Mouse (Mus musculus): Measurements from ENCODE around the gene Fgfr2. TPM values are rescaled to one million over a fixed set of nuclear protein-coding genes. Genes with fewer than 3 reads are reported as not detected.

Fgfr2 gene
- polyA plus RNA-seq, 1 experiment from 2014 or later: 93.6 TPM

GRCm38 (mm10) chr7:133088411-133088810 lies 34.7 kb downstream of the Fgfr2 start:
- ATAC-seq (replicated peaks; ENCODE audit: low FRiP score) (no peak), DNase-seq (ENCODE audit: low spot score) (no peak)
- Histone ChIP-seq H3K4me1 (replicated peaks; ENCODE audit: control insufficient read depth, insufficient read depth, low read length) (peaks cover 4% of the 10 kb centered on the region; the same call in 1 of the 2 replicates), H3K9me3 (ENCODE audit: control insufficient read depth, low read length) (no peaks in the 10 kb centered on the region), H3K27ac (ENCODE audit: low read depth, low read length) (no peak overlapping the region), H3K4me3 (ENCODE audit: low read depth, low read length) (no peak overlapping the region), H3K27me3 (ENCODE audit: control insufficient read depth, insufficient read depth, low read length) (no peaks in the 10 kb centered on the region), H3K36me3 (ENCODE audit: control insufficient read depth, insufficient read depth, low read length) (no peaks in the 10 kb centered on the region), H3K4me2 (ENCODE audit: low read depth, low read length, severe bottlenecking) (no peak overlapping the region), H3K9ac (ENCODE audit: low read length) (no peak overlapping the region)
- 84% methylated on average over 4 of the region's 4 CpGs for WGBS

GRCm38 (mm10) chr7:133085408-133085807 lies 37.7 kb downstream of the Fgfr2 start:
- no peak overlapping the region for H3K9ac ChIP-seq (ENCODE audit: low read length)
- peaks cover 4% of the 10 kb centered on the region; the same call in 1 of the 2 replicates for H3K4me1 ChIP-seq (replicated peaks; ENCODE audit: control insufficient read depth, insufficient read depth, low read length)
- no peak for DNase-seq (ENCODE audit: low spot score)
- H3K9me3 ChIP-seq (ENCODE audit: control insufficient read depth, low read length): no peaks in the 10 kb centered on the region
- H3K36me3 ChIP-seq (ENCODE audit: control insufficient read depth, insufficient read depth, low read length): no peaks in the 10 kb centered on the region
- no peak overlapping the region for H3K4me2 ChIP-seq (ENCODE audit: low read depth, low read length, severe bottlenecking)
- H3K27me3 ChIP-seq (ENCODE audit: control insufficient read depth, insufficient read depth, low read length): no peaks in the 10 kb centered on the region
- H3K4me3 ChIP-seq (ENCODE audit: low read depth, low read length): no peak overlapping the region
- no peak overlapping the region for H3K27ac ChIP-seq (ENCODE audit: low read depth, low read length)
- WGBS: 98% methylated on average over 3 of the region's 3 CpGs
- no peak for ATAC-seq (replicated peaks; ENCODE audit: low FRiP score)

GRCm38 (mm10) chr7:133083936-133084614 lies 39.1 kb downstream of the Fgfr2 start:
- DNase-seq (ENCODE audit: low spot score) (no peak), ATAC-seq (replicated peaks; ENCODE audit: low FRiP score) (no peak)
- H3K4me1 ChIP-seq (replicated peaks; ENCODE audit: control insufficient read depth, insufficient read depth, low read length): peaks cover 4% of the 10 kb centered on the region; the same call in 1 of the 2 replicates
- no peak overlapping the region for H3K4me2 ChIP-seq (ENCODE audit: low read depth, low read length, severe bottlenecking)
- no peak overlapping the region for H3K27ac ChIP-seq (ENCODE audit: low read depth, low read length)
- no peak overlapping the region for H3K4me3 ChIP-seq (ENCODE audit: low read depth, low read length)
- no peaks in the 10 kb centered on the region for H3K36me3 ChIP-seq (ENCODE audit: control insufficient read depth, insufficient read depth, low read length)
- 92% methylated on average over 13 of the region's 13 CpGs for WGBS
- no peaks in the 10 kb centered on the region for H3K27me3 ChIP-seq (ENCODE audit: control insufficient read depth, insufficient read depth, low read length)
- H3K9ac ChIP-seq (ENCODE audit: low read length): no peak overlapping the region
- no peaks in the 10 kb centered on the region for H3K9me3 ChIP-seq (ENCODE audit: control insufficient read depth, low read length)

GRCm38 (mm10) chr7:133078929-133079328 lies 44.2 kb downstream of the Fgfr2 start:
- Histone ChIP-seq H3K4me3 (ENCODE audit: low read depth, low read length) (no peak overlapping the region), H3K36me3 (ENCODE audit: control insufficient read depth, insufficient read depth, low read length) (no peaks in the 10 kb centered on the region), H3K4me2 (ENCODE audit: low read depth, low read length, severe bottlenecking) (no peak overlapping the region), H3K9me3 (ENCODE audit: control insufficient read depth, low read length) (no peaks in the 10 kb centered on the region), H3K9ac (ENCODE audit: low read length) (no peak overlapping the region), H3K27me3 (ENCODE audit: control insufficient read depth, insufficient read depth, low read length) (no peaks in the 10 kb centered on the region), H3K27ac (ENCODE audit: low read depth, low read length) (no peak overlapping the region), H3K4me1 (replicated peaks; ENCODE audit: control insufficient read depth, insufficient read depth, low read length) (peaks cover 10% of the 10 kb centered on the region)
- DNase-seq (ENCODE audit: low spot score) (no peak), ATAC-seq (replicated peaks; ENCODE audit: low FRiP score) (no peak)
- WGBS: 93% methylated on average over 1 of the region's 1 CpGs

GRCm38 (mm10) chr7:133074462-133075133 lies 48.6 kb downstream of the Fgfr2 start:
- H3K9ac ChIP-seq (ENCODE audit: low read length): no peak overlapping the region
- H3K4me2 ChIP-seq (ENCODE audit: low read depth, low read length, severe bottlenecking): no peak overlapping the region
- H3K4me3 ChIP-seq (ENCODE audit: low read depth, low read length): no peak overlapping the region
- no peaks in the 10 kb centered on the region for H3K27me3 ChIP-seq (ENCODE audit: control insufficient read depth, insufficient read depth, low read length)
- H3K9me3 ChIP-seq (ENCODE audit: control insufficient read depth, low read length): no peaks in the 10 kb centered on the region
- no peak overlapping the region for H3K27ac ChIP-seq (ENCODE audit: low read depth, low read length)
- DNase-seq (ENCODE audit: low spot score) (no peak), ATAC-seq (replicated peaks; ENCODE audit: low FRiP score) (no peak)
- peaks cover 41% of the 10 kb centered on the region for H3K4me1 ChIP-seq (replicated peaks; ENCODE audit: control insufficient read depth, insufficient read depth, low read length)
- no peaks in the 10 kb centered on the region; the same call in 1 of the 2 replicates for H3K36me3 ChIP-seq (ENCODE audit: control insufficient read depth, insufficient read depth, low read length)
- 58% methylated on average over 10 of the region's 10 CpGs for WGBS

GRCm38 (mm10) chr7:133073147-133073651 lies 50.0 kb downstream of the Fgfr2 start:
- DNase-seq (ENCODE audit: low spot score) (no peak), ATAC-seq (replicated peaks; ENCODE audit: low FRiP score) (peak; percentile 59; the same call in 1 of the 2 replicates)
- Histone ChIP-seq H3K4me3 (ENCODE audit: low read depth, low read length) (no peak overlapping the region), H3K36me3 (ENCODE audit: control insufficient read depth, insufficient read depth, low read length) (no peaks in the 10 kb centered on the region; the same call in 1 of the 2 replicates), H3K27me3 (ENCODE audit: control insufficient read depth, insufficient read depth, low read length) (no peaks in the 10 kb centered on the region), H3K4me2 (ENCODE audit: low read depth, low read length, severe bottlenecking) (peak overlapping the region; percentile 12; the same call in 1 of the 2 replicates), H3K9me3 (ENCODE audit: control insufficient read depth, low read length) (no peaks in the 10 kb centered on the region), H3K4me1 (replicated peaks; ENCODE audit: control insufficient read depth, insufficient read depth, low read length) (peaks cover 44% of the 10 kb centered on the region), H3K9ac (ENCODE audit: low read length) (no peak overlapping the region), H3K27ac (ENCODE audit: low read depth, low read length) (peak overlapping the region; percentile 79)
- 29% methylated on average over 9 of the region's 9 CpGs for WGBS

- no peak overlapping the region for H3K9ac ChIP-seq (ENCODE audit: low read length)
- H3K4me2 ChIP-seq (ENCODE audit: low read depth, low read length, severe bottlenecking): peak overlapping the region; percentile 24; the same call in 1 of the 2 replicates
- no peak overlapping the region for H3K4me3 ChIP-seq (ENCODE audit: low read depth, low read length)
- peaks cover 49% of the 10 kb centered on the region for H3K4me1 ChIP-seq (replicated peaks; ENCODE audit: control insufficient read depth, insufficient read depth, low read length)
- DNase-seq (ENCODE audit: low spot score) (no peak), ATAC-seq (replicated peaks; ENCODE audit: low FRiP score) (peak; percentile 49; the same call in 1 of the 2 replicates)
- H3K27ac ChIP-seq (ENCODE audit: low read depth, low read length): peak overlapping the region; percentile 79
- no peaks in the 10 kb centered on the region; the same call in 1 of the 2 replicates for H3K36me3 ChIP-seq (ENCODE audit: control insufficient read depth, insufficient read depth, low read length)
- no peaks in the 10 kb centered on the region for H3K27me3 ChIP-seq (ENCODE audit: control insufficient read depth, insufficient read depth, low read length)
- H3K9me3 ChIP-seq (ENCODE audit: control insufficient read depth, low read length): no peaks in the 10 kb centered on the region
- 21% methylated on average over 4 of the region's 4 CpGs for WGBS
Measured at GRCm38 (mm10) chr7:133072535-133072934, 50.6 kb downstream of the Fgfr2 start.

- Histone ChIP-seq H3K9ac (ENCODE audit: low read length) (no peak overlapping the region), H3K4me3 (ENCODE audit: low read depth, low read length) (no peak overlapping the region), H3K4me1 (replicated peaks; ENCODE audit: control insufficient read depth, insufficient read depth, low read length) (peaks cover 43% of the 10 kb centered on the region), H3K36me3 (ENCODE audit: control insufficient read depth, insufficient read depth, low read length) (no peaks in the 10 kb centered on the region; the same call in 1 of the 2 replicates), H3K27me3 (ENCODE audit: control insufficient read depth, insufficient read depth, low read length) (no peaks in the 10 kb centered on the region), H3K4me2 (ENCODE audit: low read depth, low read length, severe bottlenecking) (no peak overlapping the region), H3K9me3 (ENCODE audit: control insufficient read depth, low read length) (no peaks in the 10 kb centered on the region), H3K27ac (ENCODE audit: low read depth, low read length) (peak overlapping the region; percentile 12; the same call in 1 of the 2 replicates)
- ATAC-seq (replicated peaks; ENCODE audit: low FRiP score): peak; percentile 42; the same call in 1 of the 2 replicates
- WGBS: 53% methylated on average over 7 of the region's 7 CpGs
- DNase-seq (ENCODE audit: low spot score): no peak
Measured at GRCm38 (mm10) chr7:133067321-133067841, 55.8 kb downstream of the Fgfr2 start.
